Mouse (Mus musculus) neural tube, embryonic 15.5 days (tissue): Measurements from ENCODE around the gene Golga2. TPM values are rescaled to one million over a fixed set of nuclear protein-coding genes. Genes with fewer than 3 reads are reported as not detected.

Source experiments
- ATAC-seq: fragments of 200-750 bp; cut with Nextera tagmentation; 2 replicates; pipeline ENCODE4 v1.8.0; 2017; ENCODE audit warnings: mild to moderate bottlenecking, moderate TSS enrichment, moderate library complexity; ENCODE audit not compliant: low FRiP score
- H3K27ac ChIP-seq: fragments of 300-500 bp; sonication (generic); replicated peaks from 2 replicates; pipeline ENCODE4 v1.5.1; 2015; ENCODE audit warnings: mild to moderate bottlenecking, inconsistent platforms
- H3K27me3 ChIP-seq: fragments of 300-500 bp; sonication (generic); replicated peaks from 2 replicates; pipeline ENCODE4 v1.6.1; 2015; ENCODE audit warnings: inconsistent platforms
- H3K36me3 ChIP-seq: fragments of 300-500 bp; sonication (generic); 2 replicates; pipeline ENCODE4 v1.6.1; 2015; ENCODE audit warnings: inconsistent platforms
- H3K4me1 ChIP-seq: fragments of 300-500 bp; sonication (generic); 2 replicates; pipeline ENCODE4 v1.6.1; 2015; ENCODE audit warnings: inconsistent platforms
- H3K4me2 ChIP-seq: fragments of 300-500 bp; sonication (generic); 2 replicates; pipeline ENCODE4 v1.6.1; 2015; ENCODE audit warnings: inconsistent platforms, mild to moderate bottlenecking, moderate library complexity
- H3K4me3 ChIP-seq: fragments of 300-500 bp; sonication (generic); replicated peaks from 2 replicates; pipeline ENCODE4 v1.5.1; 2015; ENCODE audit warnings: mild to moderate bottlenecking, inconsistent platforms
- H3K9ac ChIP-seq: fragments of 300-500 bp; sonication (generic); replicated peaks from 2 replicates; pipeline ENCODE4 v1.6.1; 2015; ENCODE audit warnings: mild to moderate bottlenecking, inconsistent platforms
- H3K9me3 ChIP-seq: fragments of 300-500 bp; sonication (generic); replicated peaks from 2 replicates; pipeline ENCODE4 v1.6.1; 2016; ENCODE audit warnings: inconsistent platforms
- WGBS: fragments of 180-500 bp; shearing (Covaris S2); methylation state at CpG from one replicate; pipeline ENCODE4 v1.1.7; 2015; ENCODE audit warnings: mixed read lengths; 5-methylcytosine and 5-hydroxymethylcytosine counted together
- polyA plus RNA-seq: library from polyadenylated mRNA; unstranded; fragments of >200 nt; fragmentation: Nextera tagmentation; extraction: Ambion mirVana; gene quantifications from 2 replicates; pipeline ENCODE4 v1.2.1, GENCODE M21; 2015

Golga2 gene
- polyA plus RNA-seq, 1 experiment from 2014 or later = 31.3 TPM

- no peak for ATAC-seq
- Histone ChIP-seq H3K9ac (no peak overlapping the region), H3K4me1 (peaks cover 16% of the 10 kb centered on the region), H3K36me3 (peaks cover 56% of the 10 kb centered on the region), H3K4me2 (no peak overlapping the region), H3K27ac (no peak overlapping the region), H3K4me3 (no peak overlapping the region), H3K9me3 (no peaks in the 10 kb centered on the region), H3K27me3 (no peaks in the 10 kb centered on the region)
- WGBS = 94% methylated on average over 11 of the region's 11 CpGs
Observed at GRCm38 (mm10) chr2:32256273-32256672, 30.9 kb upstream of the Golga2 start.

- H3K27ac ChIP-seq = no peak overlapping the region
- no peaks in the 10 kb centered on the region for H3K27me3 ChIP-seq
- H3K4me2 ChIP-seq = peak overlapping the region; percentile 81
- H3K9ac ChIP-seq = peak overlapping the region; percentile 83
- no peaks in the 10 kb centered on the region for H3K9me3 ChIP-seq
- WGBS = 61% methylated on average over 6 of the region's 6 CpGs
- ATAC-seq = no peak
- peaks cover 30% of the 10 kb centered on the region for H3K36me3 ChIP-seq
- H3K4me1 ChIP-seq = peaks cover 16% of the 10 kb centered on the region
- peak overlapping the region; percentile 89 for H3K4me3 ChIP-seq
Observed at GRCm38 (mm10) chr2:32258887-32259533, 28.2 kb upstream of the Golga2 start.

- Histone ChIP-seq H3K36me3 (peaks cover 22% of the 10 kb centered on the region), H3K4me1 (peaks cover 16% of the 10 kb centered on the region), H3K27me3 (no peaks in the 10 kb centered on the region), H3K9ac (peak within 1 kb of the TSS; percentile 83), H3K4me2 (peak within 1 kb of the TSS; percentile 81), H3K4me3 (peak within 1 kb of the TSS; percentile 89), H3K9me3 (no peaks in the 10 kb centered on the region), H3K27ac (peak within 1 kb of the TSS; percentile 73)
- peak; percentile 96 for ATAC-seq
- WGBS = 2% methylated on average over 59 of the region's 59 CpGs
Observed at GRCm38 (mm10) chr2:32259657-32260417, 27.3 kb upstream of the Golga2 start, which contains the start of gene Uck1. Uck1 (minus strand) TSS chr2:32260159.

GRCm38 (mm10) chr2:32260635-32261034 lies 26.5 kb upstream of the Golga2 start:
- Histone ChIP-seq H3K4me3 (peak overlapping the region; percentile 89; the same call in 1 of the 2 replicates), H3K4me2 (peak overlapping the region; percentile 81), H3K36me3 (peaks cover 21% of the 10 kb centered on the region), H3K9me3 (no peaks in the 10 kb centered on the region), H3K9ac (no peak overlapping the region), H3K27ac (no peak overlapping the region), H3K27me3 (no peaks in the 10 kb centered on the region), H3K4me1 (peaks cover 16% of the 10 kb centered on the region)
- ATAC-seq = no peak
- WGBS = 29% methylated on average over 4 of the region's 4 CpGs

GRCm38 (mm10) chr2:32275823-32276222 lies 11.4 kb upstream of the Golga2 start:
- Histone ChIP-seq H3K9ac (no peak overlapping the region), H3K4me2 (no peak overlapping the region), H3K4me1 (no peaks in the 10 kb centered on the region), H3K36me3 (peaks cover 40% of the 10 kb centered on the region), H3K27ac (no peak overlapping the region), H3K9me3 (no peaks in the 10 kb centered on the region), H3K4me3 (no peak overlapping the region), H3K27me3 (no peaks in the 10 kb centered on the region)
- 83% methylated on average over 3 of the region's 3 CpGs for WGBS
- no peak for ATAC-seq

GRCm38 (mm10) chr2:32282289-32282688 lies 4.9 kb upstream of the Golga2 start:
- Histone ChIP-seq H3K9me3 (no peaks in the 10 kb centered on the region), H3K4me1 (peaks cover 21% of the 10 kb centered on the region), H3K36me3 (peaks cover 71% of the 10 kb centered on the region), H3K27me3 (no peaks in the 10 kb centered on the region), H3K27ac (no peak overlapping the region), H3K4me3 (no peak overlapping the region), H3K4me2 (no peak overlapping the region), H3K9ac (no peak overlapping the region)
- ATAC-seq = no peak
- 98% methylated on average over 2 of the region's 2 CpGs for WGBS

- Histone ChIP-seq H3K27me3 (no peaks in the 10 kb centered on the region), H3K9ac (no peak overlapping the region), H3K9me3 (no peaks in the 10 kb centered on the region), H3K4me2 (no peak overlapping the region), H3K4me3 (no peak overlapping the region), H3K27ac (no peak overlapping the region), H3K4me1 (peaks cover 22% of the 10 kb centered on the region), H3K36me3 (peaks cover 66% of the 10 kb centered on the region)
- WGBS = 94% methylated on average over 1 of the region's 1 CpGs
- no peak for ATAC-seq
Observed at GRCm38 (mm10) chr2:32282727-32283126, 4.5 kb upstream of the Golga2 start.

GRCm38 (mm10) chr2:32283986-32284385 lies 3.2 kb upstream of the Golga2 start:
- WGBS = 92% methylated on average over 3 of the region's 3 CpGs
- H3K36me3 ChIP-seq = peaks cover 54% of the 10 kb centered on the region

GRCm38 (mm10) chr2:32287923-32288367 lies 761 bp downstream of the Golga2 start, which contains the start of gene Swi5:
Swi5 (minus strand) TSS chr2:32288075.
- Histone ChIP-seq H3K27me3 (no peaks in the 10 kb centered on the region), H3K4me3 (peak within 1 kb of the TSS; percentile 72), H3K4me1 (peaks cover 37% of the 10 kb centered on the region), H3K27ac (peak within 1 kb of the TSS; percentile 81), H3K4me2 (peak within 1 kb of the TSS; percentile 94), H3K36me3 (peaks cover 24% of the 10 kb centered on the region), H3K9ac (peak within 1 kb of the TSS; percentile 91), H3K9me3 (no peaks in the 10 kb centered on the region)
- ATAC-seq = peak; percentile 100
- under 1% methylated on average over 41 of the region's 41 CpGs for WGBS

More at GRCm38 (mm10) chr2:32283986-32284385, 3.2 kb upstream of the Golga2 start:
- no peak for ATAC-seq
- no peak overlapping the region for H3K9ac ChIP-seq
- H3K27ac ChIP-seq = no peak overlapping the region
- H3K4me1 ChIP-seq = peaks cover 26% of the 10 kb centered on the region
- no peaks in the 10 kb centered on the region for H3K9me3 ChIP-seq
- no peak overlapping the region for H3K4me3 ChIP-seq
- no peaks in the 10 kb centered on the region for H3K27me3 ChIP-seq
- no peak overlapping the region for H3K4me2 ChIP-seq

- Histone ChIP-seq H3K9ac (peak overlapping the region; percentile 91), H3K27me3 (no peaks in the 10 kb centered on the region), H3K9me3 (no peaks in the 10 kb centered on the region), H3K36me3 (peaks cover 27% of the 10 kb centered on the region), H3K4me1 (peaks cover 37% of the 10 kb centered on the region), H3K4me3 (peak overlapping the region; percentile 72), H3K27ac (peak overlapping the region; percentile 72), H3K4me2 (peak overlapping the region; percentile 83)
- ATAC-seq = peak; percentile 67
- 2% methylated on average over 22 of the region's 29 CpGs for WGBS
Observed at GRCm38 (mm10) chr2:32288371-32288931, 1.3 kb downstream of the Golga2 start.

GRCm38 (mm10) chr2:32289578-32289977 lies 2.4 kb downstream of the Golga2 start:
- peaks cover 42% of the 10 kb centered on the region for H3K4me1 ChIP-seq
- no peak overlapping the region for H3K27ac ChIP-seq
- peaks cover 19% of the 10 kb centered on the region for H3K36me3 ChIP-seq
- H3K9ac ChIP-seq = no peak overlapping the region
- no peaks in the 10 kb centered on the region for H3K9me3 ChIP-seq
- peak overlapping the region; percentile 83 for H3K4me2 ChIP-seq
- no peak for ATAC-seq
- peak overlapping the region; percentile 72 for H3K4me3 ChIP-seq
- no peaks in the 10 kb centered on the region for H3K27me3 ChIP-seq
